Mouse (Mus musculus) retina, embryonic 14.5 days (tissue): ENCODE measurements around the gene Ptprj.
A peak's percentile ranks its signal among the peaks of the same experiment; 100 is the strongest.

Source experiments
- DNase-seq: peaks from one replicate; pipeline ENCODE4 v3.0.0-alpha.2; 2015; ENCODE audit warnings: low spot score

Gene Ptprj

DNA sequence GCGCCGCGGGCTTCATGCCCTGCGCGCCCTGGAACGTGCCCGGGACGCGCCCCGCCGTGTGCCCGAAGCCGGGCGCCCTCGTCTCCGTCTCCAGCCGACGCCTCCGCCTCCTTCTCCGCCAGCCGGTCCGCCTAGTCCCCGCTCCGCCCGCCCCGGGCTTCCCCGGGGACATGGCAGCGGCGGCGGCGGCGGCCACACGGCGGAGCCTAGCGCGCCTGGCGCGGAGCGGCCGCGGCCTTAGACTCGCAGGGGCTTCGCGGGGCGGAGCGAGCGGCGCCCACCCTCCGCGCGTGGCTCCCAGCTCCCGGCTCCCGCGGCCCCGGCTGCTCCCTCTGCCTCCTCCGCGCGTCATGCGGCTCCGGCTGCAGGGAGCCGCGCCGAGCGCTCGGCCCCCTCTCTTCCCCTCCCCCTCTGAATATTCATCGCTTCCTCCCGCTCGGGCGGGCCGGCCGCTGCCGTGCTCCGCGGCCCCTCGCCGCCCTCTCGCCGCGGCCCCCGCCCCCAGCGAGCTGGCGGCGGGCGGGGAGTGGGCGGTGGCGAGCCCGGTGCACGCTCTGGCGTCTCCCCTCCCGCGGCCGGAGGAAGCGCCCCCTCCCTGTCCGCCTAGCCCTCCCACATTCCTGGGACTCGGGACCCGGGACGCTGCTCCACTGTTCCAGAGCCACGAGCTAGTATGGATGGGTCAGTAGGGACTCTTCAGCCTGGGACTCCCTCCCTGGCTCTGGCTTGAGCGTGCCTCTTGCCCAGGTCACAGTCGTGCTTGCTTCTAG, at the start of gene Ptprj:
TSS of gene Ptprj (minus strand) at position 412 of the 770 bp plus-strand sequence.
- DNase-seq, result peak; percentile 75

DNA sequence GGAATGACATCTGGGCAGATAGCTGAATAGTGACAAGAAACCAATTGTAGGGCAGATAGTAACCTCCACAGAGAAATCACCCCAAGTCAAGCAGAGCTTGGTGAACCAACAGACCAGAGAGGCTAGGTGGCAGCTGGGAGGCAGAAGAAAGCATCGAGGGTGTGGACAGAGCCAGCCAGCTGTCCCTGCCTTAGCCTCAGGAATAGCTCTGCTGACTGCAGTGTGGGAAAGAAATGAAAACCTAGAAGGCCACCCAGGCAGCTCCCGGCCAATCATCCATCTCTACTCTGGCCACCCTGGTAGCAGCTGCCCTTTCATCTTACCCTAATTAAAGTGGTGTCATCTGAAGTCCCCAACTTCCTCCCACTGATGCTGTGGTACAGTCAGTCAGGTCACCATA, 49.1 kb upstream of the Ptprj start:
- DNase-seq, result peak; percentile 12

DNA sequence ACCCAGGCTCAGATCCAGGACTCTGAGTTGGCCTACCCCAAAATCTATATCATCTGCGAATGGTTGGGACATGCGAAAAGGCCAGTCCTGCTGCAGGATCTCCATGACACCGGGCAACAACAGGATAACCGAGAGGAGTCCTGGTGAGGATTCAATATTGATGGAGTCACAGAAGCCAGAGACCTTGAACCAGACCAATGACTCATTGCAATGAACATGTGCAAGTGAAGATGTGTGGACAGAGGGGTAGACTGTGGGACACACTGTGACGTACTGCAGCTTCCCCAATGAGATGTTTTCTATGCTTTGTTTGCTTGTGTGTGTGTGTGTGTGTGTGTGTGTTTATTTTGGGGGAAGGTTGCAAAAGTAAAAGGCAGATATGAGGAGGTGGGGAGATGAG, 47.8 kb upstream of the Ptprj start:
- DNase-seq, result no peak

DNA sequence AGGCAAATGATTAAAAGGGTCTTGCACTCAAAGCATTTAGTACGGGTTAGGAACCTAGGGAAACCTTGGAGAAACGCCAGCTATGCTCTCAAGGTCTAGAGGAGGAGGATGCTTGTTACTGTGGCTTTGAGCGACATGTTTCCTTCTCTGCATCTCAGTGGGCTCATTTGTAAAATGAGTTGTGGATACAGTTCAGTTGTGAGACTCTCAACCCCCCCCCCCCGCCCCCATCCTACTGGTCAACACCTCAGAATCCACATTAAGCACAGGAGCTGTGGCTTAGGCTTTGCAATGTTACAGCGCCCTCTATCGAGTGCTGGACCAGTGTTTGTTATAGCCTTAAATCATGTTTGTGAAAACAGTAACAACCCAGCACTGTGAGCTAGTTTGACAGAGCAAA, 44.5 kb upstream of the Ptprj start:
- peak; percentile 79 for DNase-seq

DNA sequence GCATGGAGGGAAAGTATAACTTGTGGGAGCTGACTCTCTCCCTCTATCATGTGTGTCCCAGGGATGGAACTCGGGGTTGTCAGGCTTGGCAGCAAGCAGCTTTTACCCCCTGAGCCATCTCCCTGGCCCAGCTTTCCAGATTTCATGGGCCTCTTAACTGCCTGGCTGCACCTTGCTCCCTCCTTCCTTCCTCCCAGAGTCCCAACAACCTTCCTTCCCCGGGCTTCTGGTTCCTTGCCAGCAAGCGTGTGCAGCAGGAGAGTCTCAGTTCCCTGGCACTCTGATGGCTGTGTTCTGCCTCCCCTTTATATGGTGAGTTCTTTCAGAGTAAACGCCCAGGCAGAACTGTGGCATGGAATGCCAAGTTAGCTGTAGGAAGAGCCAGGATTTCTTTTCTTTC, 43.9 kb upstream of the Ptprj start:
- DNase-seq, result no peak

DNA sequence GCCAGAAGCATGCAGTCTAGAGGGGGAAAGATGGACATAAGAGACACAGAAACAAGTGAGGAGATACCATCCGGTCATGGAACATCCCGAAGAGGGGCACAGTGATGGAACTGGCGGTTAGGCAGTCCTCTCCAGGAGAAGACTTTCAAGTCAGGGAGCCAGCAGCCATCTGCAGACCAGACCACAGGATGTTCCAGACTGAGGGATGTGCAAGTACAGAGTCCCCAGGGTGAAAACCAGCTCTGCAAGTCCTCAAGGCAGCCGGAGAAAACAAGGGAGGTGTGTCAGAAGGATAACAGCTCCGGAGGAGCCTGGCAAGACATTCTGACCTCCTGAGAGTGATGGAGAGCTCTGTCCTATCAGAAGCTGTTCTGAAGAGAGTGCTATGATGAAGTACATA, 40.4 kb upstream of the Ptprj start:
- no peak for DNase-seq

DNA sequence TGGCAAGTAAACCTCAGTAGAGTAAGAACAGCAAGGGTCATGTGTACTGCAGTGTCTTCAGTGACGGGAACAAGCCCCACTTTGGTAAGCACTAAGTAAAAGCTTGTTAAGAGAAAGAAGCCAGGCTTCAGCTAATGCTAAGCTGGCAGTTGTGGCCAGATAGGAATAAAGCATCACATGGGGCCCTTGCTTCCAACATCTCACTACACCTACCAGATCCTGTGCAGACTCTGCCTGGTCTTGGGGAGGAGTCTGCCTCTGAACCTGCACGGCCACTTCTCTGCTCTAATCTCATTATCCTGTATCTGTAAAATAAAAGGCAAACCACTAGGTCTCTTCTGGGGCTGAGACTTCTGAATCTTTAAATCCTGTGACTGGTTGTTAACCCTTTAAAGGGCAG, 39.2 kb upstream of the Ptprj start:
- no peak for DNase-seq

DNA sequence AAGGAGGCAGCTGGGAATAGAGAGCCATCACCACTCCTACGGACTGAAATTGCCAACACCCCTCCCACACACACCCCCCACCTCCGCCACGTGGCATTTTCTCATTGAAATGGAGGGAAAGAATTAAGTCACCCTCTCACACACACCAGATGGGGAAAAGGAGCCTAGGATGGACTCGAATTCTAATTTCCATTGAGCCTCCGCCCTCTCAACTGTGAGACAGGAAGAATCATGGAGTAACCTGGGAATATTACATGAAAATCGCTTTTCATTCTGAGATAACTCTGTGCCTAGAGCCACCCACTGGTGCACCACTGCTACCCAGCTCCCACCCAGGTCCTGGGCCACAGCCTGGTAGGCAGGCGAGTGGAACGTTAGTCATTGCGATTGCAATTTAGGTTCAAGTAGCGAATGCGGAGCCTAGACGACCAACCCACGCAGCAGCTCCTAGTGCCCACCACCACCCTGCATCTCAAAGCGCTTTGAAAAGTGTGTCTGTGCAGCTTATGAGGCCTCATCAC, 34.3 kb upstream of the Ptprj start:
- no peak for DNase-seq

DNA sequence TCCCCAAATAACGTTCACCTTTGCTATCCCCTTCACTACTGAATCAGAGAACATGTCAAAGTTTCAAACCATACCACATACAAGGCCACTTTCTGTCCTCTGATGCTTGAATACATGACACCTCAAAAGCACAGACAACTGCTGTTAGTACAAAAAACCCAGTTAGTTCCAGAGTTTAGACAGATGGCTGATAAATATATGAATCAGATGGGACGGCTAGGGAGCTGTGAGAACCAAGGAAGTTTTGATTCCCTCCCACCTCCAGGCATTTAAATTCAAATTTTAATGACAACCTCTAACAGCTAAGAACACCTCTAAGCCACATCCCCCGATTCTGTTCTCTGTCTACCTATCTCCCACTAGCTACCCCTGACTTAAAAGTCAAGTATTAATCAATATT, 33.1 kb upstream of the Ptprj start:
- DNase-seq, result no peak

DNA sequence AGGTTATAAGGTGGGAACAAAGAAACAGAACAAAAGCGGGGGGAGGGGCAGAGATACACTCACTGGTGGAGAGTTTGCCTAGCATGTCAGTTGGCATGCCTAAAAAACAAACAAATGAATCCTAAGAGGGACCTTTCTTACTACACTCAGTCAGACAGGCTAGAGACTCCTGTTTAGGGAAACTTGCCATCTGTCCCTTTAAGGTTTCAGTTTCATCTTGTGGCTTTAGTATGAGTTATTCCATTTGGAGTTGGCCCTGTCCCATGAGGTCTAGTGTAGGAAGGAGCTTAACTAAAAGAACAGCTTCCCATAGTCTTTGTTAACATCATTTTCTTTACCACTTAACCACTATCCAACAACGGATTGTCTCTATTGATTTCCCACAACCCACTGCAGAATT, 32.6 kb upstream of the Ptprj start:
- no peak for DNase-seq

DNA sequence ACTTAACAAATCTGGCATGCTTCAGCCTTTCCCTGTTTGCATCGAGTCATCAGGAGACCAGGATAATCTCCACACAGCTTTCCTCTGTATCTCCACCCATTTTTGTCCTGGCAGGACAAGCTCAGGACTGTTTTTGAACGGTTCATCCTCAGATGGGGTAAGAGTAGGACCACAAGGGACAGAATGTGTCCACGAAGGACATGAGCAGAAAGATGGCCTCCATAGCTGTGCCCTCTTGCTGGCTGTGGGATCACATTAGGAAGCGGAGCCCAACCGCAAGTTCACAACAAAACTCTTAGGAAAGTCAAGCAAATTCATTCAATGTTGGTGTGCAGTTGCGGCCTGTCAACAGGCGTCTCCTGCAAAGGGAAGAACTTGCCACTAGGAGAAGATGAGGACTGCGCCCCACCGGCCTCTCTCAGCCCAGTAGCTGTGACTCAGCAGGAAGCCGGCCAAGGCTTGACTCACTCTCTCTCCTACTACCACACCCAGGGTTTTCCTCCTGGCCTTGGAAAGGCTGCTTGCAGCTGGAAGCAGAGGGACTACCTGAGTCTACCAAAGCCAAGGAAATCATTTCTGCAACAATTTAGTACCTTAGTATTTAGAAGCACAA, 31.6 kb upstream of the Ptprj start:
- DNase-seq, result no peak

DNA sequence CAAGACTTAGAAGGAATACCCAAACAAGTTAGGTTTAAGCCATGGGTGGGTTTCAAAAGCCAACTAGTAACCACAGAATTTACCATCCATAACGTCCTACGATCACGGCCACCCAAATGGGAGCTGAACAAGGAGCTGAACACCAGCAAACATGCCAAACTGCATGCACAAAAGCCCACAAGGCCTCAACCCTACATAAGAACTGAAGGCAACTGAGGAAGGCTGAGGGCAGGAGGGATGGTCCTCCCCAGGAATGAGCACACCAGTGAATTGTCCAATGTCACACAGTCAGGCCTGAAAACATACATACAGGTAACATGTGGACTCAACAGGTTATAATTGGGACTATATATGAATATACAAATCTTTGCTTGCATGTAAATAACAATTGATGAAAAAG, 20.6 kb upstream of the Ptprj start:
- DNase-seq, result no peak

DNA sequence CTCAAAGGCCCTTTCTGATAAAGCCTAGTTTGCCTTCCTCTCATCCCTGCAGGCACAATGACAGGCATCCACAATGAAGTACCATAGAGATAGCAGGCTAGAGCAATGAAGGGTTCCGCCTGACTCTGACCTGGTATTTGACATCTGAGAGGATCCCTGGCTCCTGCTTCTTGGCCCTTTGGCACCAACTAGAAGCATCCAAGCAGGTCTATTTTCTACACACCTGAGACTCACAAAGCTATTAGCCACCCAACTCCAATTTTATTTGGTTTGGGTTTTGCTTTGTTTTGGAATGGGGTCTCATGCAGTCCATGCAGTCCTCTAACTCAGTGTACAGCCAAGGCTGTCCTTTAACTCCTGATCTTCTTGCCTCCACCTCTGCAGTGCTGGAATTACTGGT, 7.7 kb upstream of the Ptprj start:
- no peak for DNase-seq

DNA sequence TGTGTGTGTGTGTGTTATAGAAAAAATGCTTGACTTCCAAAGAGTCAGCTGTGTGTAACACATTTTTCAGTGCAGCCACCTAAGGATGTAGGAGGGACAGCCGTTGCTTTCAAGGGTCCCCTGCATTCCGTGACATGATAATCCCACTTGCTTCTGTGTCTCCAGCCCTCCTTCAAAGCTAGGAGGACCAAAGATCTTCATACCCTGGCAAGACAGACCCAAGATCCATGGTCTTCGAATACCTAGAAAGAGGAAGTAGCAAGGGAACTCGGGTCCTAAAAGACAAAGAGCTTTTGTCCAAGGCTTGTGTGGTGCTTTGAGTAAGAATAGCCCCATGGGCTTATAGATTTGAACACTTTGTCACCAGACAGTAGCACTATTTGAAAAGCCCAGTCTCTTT, 4.1 kb upstream of the Ptprj start:
- no peak for DNase-seq

DNA sequence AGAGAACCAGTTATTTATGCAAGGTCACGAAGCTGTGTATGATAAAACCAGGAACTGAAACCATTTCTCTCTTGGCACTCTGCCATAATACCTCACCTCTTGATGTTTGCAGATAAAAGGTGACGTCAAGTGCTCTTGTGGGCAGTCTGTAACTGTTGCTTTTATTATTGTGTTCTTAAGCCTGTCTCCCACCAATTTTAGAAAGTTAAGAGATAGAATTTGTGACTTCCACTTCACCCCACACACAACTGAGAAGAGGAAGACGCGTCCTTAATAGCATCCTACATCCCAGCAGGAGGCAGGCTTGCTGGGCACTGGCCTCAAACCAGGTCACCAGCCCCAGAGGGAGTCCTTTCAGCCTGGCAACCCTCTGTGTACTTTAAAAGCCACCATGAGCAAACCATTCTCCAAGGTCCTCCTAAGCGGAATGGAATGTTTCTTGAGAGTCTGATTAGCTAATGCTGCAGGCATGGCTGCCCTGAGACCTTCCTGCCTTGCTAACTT, 3.2 kb upstream of the Ptprj start:
- DNase-seq, result peak; percentile 65

DNA sequence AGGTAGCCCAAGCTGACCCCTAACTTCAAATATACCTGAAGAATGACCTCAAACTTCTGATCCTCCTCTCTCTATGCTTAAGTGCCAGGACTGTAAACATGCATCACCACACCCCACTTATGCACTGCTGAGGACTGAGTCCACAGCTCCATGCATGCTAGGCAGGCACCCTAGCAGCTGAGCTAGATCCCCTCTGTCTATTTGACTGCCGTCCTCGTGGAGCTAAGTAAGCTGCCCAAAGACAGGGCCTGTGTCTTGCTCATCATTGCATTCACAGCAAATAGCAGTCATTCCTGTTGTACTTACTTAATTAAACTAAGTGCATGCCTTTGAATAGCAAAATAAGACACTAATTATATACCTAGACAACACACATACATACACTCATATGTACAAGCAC, 2.4 kb upstream of the Ptprj start:
- DNase-seq, result no peak

DNA sequence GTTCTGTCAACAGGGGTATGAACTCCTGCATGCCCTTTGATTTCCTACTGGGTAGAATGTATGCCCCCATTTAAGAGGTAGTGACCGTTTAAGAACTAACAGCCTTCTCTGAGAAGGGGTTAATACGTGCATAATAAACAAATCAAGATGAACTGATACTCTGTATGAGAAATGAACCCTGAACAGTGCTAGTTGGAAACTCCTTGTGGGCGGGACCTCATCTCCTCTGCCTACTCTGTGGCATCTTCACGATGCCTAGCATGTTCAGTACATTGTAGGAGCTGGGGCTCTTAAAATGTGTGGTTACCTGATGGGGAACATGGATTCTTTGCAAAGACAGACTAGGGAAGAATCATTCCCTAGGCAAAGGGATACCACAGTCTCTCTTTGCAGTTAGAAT, 1.9 kb upstream of the Ptprj start:
- DNase-seq, result no peak

DNA sequence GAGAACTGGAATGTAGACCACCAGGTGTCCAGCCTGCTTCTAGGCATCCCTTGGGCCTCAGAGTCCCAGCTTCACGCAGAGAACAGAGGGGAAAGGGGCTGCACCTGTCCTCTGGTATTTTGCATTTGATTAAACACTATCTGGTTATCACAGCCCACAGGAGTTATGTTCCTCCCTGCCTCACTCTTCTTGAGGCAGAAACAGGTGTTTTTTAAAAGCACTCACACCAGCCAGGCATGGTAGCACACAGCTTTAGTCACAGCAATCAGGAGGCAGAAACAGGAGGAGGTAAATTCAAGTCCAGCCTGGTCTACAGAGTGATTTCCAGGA, 1.3 kb upstream of the Ptprj start:
- no peak for DNase-seq

DNA sequence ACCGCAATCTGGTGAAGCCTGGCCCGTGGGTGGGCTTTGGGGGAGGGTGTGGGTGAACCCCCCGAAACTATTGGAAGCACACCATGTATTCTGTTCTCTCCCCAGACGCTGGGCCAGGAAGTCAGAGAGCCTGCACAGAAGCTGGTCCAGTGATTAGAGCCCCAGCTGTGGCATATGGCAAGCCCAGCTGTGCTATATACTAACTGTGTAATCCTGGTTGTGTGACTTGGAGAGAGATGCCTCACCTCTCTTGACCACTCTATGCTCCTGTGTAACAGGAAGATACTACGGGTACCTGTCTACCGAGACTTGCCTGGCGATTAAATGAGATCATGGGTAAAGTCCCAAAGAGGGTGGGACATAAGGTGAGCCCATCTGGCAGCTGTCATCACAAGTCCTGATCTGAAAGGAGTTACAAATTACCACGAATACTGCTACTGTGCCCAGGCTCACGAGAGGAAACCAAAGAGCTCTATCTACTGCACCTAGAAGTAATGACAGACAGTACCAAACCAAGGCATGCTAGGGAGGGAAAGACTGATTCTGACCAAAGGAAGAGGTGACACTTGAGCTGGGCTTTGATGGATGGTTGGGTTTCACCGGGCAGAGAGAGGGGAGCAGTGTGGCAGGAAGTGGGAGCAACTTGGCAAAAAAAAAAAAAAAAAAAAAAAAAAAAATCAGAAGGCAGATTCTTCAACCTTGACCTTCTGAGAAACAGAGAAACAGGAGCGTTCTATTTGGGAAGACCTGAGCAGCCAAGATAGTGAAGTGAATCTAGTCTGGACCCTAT, 754 bp upstream of the Ptprj start:
- DNase-seq, result no peak

DNA sequence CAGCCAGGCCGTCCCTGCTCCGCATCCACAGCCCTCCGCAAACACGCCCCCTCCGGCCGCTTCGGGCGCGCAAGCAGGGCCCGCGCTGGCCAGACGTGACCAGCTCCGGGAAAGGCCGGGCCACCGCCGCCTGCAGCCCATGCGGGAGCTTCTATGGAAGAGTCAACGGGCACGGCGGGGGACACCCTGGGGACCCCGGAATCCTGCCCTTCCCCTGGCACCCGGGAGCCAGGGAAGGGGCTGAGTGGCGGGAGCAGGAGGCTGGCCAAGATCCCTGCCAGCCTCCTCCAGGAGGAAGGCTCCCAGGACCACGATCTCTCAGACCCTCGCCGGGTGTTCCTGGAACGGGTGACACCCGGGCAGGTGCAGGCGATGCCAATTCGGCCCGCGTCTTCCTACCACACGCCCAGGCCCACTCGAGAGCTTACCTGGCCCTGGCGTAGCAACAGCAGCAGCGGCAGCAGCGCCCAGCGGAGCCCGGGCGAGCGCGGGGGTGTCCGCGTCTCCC, 665 bp downstream of the Ptprj start:
- DNase-seq, result peak; percentile 74

DNA sequence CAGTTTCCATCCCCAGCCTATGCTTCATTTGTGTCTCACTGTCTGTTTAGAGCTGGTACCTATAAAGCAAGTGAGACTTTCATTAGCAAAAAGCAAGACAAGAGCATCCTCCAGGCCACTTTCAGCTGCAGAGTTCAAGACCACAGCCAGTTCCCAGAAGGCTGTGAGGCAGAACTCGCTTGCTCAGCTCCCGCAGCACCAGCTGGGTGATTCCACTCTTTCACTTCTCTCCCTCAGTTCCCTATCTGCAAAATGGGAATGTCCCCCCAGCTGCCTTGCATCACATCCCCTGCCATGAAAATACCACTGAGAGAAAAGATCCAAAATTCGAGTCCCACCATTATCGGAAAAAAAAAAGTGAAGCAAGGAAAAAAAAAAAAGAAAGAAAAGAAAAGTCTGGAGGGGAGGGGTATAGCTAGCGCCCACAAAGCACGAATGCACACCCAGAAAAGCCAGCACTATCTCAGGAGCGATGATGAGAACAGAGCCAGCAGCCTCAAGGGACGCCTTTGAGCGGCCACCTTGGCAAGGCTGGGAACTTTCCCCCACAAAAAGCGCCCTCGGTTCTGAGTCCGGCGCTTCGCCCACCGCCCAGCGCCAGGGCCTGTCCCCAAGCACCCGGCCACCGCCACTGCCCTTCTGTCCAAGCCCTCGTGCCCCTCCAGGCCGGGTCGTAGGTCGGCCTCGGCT, 1.3 kb downstream of the Ptprj start:
- no peak for DNase-seq
